Mouse (Mus musculus) CH12.LX (cell line): Measurements from ENCODE around the gene Prss16.

Source experiments
- CHD2 ChIP-seq: IDR thresholded peaks from 2 replicates; pipeline ENCODE4 v1.6.1; 2011; ENCODE audit warnings: low read length, improper control_type of control experiment
- CTCF ChIP-seq, 2 experiments: IDR thresholded peaks in 1 of 2; conservative IDR thresholded peaks in 1 of 2; 2 replicates each; pipeline ENCODE4 v1.5.1; 2011 to 2012; ENCODE audit warnings: low read depth in 2 of 2, low read length in 2 of 2, improper control_type of control experiment in 1 of 2, inconsistent platforms in 1 of 2, mild to moderate bottlenecking in 1 of 2, moderate library complexity in 1 of 2
- E2F4 ChIP-seq: IDR thresholded peaks from 2 replicates; pipeline ENCODE4 v1.6.1; 2011; ENCODE audit warnings: low read depth, low read length, improper control_type of control experiment; ENCODE audit not compliant: insufficient replicate concordance
- ELF1 ChIP-seq: IDR thresholded peaks from 2 replicates; pipeline ENCODE4 v1.6.1; 2014; ENCODE audit warnings: low read depth, mild to moderate bottlenecking, inconsistent platforms, low read length, improper control_type of control experiment
- IRF4 ChIP-seq: IDR thresholded peaks from 2 replicates; pipeline ENCODE4 v1.6.1; 2014; ENCODE audit warnings: low read depth, mild to moderate bottlenecking, inconsistent platforms, low read length, improper control_type of control experiment
- KAT2A ChIP-seq: IDR thresholded peaks from 2 replicates; pipeline ENCODE4 v1.6.1; 2012; ENCODE audit warnings: low read length, improper control_type of control experiment, inconsistent platforms; ENCODE audit not compliant: insufficient replicate concordance
- MAFK ChIP-seq: IDR thresholded peaks from 2 replicates; pipeline ENCODE4 v1.6.1; 2011; ENCODE audit warnings: low read length, improper control_type of control experiment; ENCODE audit not compliant: insufficient replicate concordance
- MXI1 ChIP-seq: IDR thresholded peaks from 2 replicates; pipeline ENCODE4 v1.6.1; 2011; ENCODE audit warnings: mild to moderate bottlenecking, low read depth, low read length, improper control_type of control experiment
- NELFE ChIP-seq: IDR thresholded peaks from 2 replicates; pipeline ENCODE4 v1.6.1; 2011; ENCODE audit warnings: low read depth, low read length, improper control_type of control experiment
- POLR2A ChIP-seq: IDR thresholded peaks from 2 replicates; pipeline ENCODE4 v1.6.1; 2011; ENCODE audit warnings: low read depth, mild to moderate bottlenecking, improper control_type of control experiment, low read length
- SIN3A ChIP-seq: IDR thresholded peaks from 2 replicates; pipeline ENCODE4 v1.6.1; 2012; ENCODE audit warnings: low read length, improper control_type of control experiment, inconsistent platforms
- TBP ChIP-seq: conservative IDR thresholded peaks from 2 replicates; pipeline ENCODE4 v1.6.1; 2011; ENCODE audit warnings: low read depth, low read length, improper control_type of control experiment
- TCF12 ChIP-seq: IDR thresholded peaks from 2 replicates; pipeline ENCODE4 v1.6.1; 2014; ENCODE audit warnings: low read depth, mild to moderate bottlenecking, inconsistent platforms, low read length, improper control_type of control experiment

- TF ChIP-seq NELFE (no peak), CTCF (conservative IDR thresholded peaks at IDR 0.05 in 1 of 2, IDR thresholded peaks at IDR 0.05 in 1 of 2; ENCODE audit: low read depth in 2 of 2, low read length in 2 of 2) (no peak), IRF4 (no peak), TCF12 (no peak), CHD2 (no peak), E2F4 (no peak), MXI1 (no peak), ELF1 (no peak), KAT2A (no peak), SIN3A (no peak), POLR2A (no peak), MAFK (no peak), TBP (no peak)
Observed at GRCm38 (mm10) chr13:22013716-22014115, 4.2 kb upstream of the Prss16 start.
